Mouse (Mus musculus) left cerebral cortex, adult 8-10 months (tissue): ENCODE data around the gene Rspo1. TPM values are rescaled to one million over a fixed set of nuclear protein-coding genes. Genes with fewer than 3 reads are reported as not detected.

Source experiments
- DNase-seq, 2 experiments: peaks; one replicate each; pipeline ENCODE4 v3.0.0; 2022; ENCODE audit warnings: low spot score in 2 of 2
- total RNA-seq, 4 experiments: library from RNA; stranded (reverse); gene quantifications; 2 replicates each; pipeline ENCODE4 v1.2.4; 2022

The Rspo1 gene
- total RNA-seq, 4 experiments from 2014 or later: 14.0 to 18.9 (median 15.1) TPM

- peak in 1 of 2 experiments; percentile 29 for DNase-seq
These were observed 34.7 kb downstream of the Rspo1 start for GRCm38 (mm10) chr4:125020780-125021538.

- peak; percentile 84 to 88 for DNase-seq
These were observed 43.8 kb downstream of the Rspo1 start for GRCm38 (mm10) chr4:125029891-125030614.

- no peak for DNase-seq
These were observed 48.1 kb downstream of the Rspo1 start for GRCm38 (mm10) chr4:125034341-125034740.

- no peak for DNase-seq
These were observed 58.2 kb downstream of the Rspo1 start for GRCm38 (mm10) chr4:125044454-125044853.

- no peak for DNase-seq
These were observed 69.2 kb downstream of the Rspo1 start for GRCm38 (mm10) chr4:125055385-125055784.

- DNase-seq: no peak
These were observed 70.2 kb downstream of the Rspo1 start for GRCm38 (mm10) chr4:125056476-125056875.

- no peak for DNase-seq
These were observed 71.0 kb downstream of the Rspo1 start for GRCm38 (mm10) chr4:125057273-125057672.

- DNase-seq: no peak
These were observed 71.8 kb downstream of the Rspo1 start for GRCm38 (mm10) chr4:125058033-125058432.

Other genes starting within 250 kb of the Rspo1 start
- gene Inpp5b, start 244.6 kb upstream of the Rspo1 start, total RNA-seq: 10 to 100 TPM; 37.0 to 47.9 (median 44.4) TPM
- gene Mtf1, start 184.3 kb upstream of the Rspo1 start, total RNA-seq: 10 to 100 TPM; 22.0 to 29.3 (median 25.0) TPM
- gene Yrdc, start 135.8 kb upstream of the Rspo1 start, total RNA-seq: 10 to 100 TPM; 30.5 to 41.1 (median 38.8) TPM
- 10 to 100 TPM; 66.4 to 70.2 (median 67.8) TPM for gene 1110065P20Rik, start 135.2 kb upstream of the Rspo1 start, total RNA-seq
- 10 to 100 TPM; 53.2 to 61.4 (median 57.1) TPM for gene Maneal, start 124.3 kb upstream of the Rspo1 start, total RNA-seq
- 10 to 100 TPM; 36.6 to 40.5 (median 39.2) TPM for gene Epha10, start 105.5 kb upstream of the Rspo1 start, total RNA-seq
- gene 9930104L06Rik, start 49.4 kb upstream of the Rspo1 start, total RNA-seq: 10 to 100 TPM; 19.6 to 24.4 (median 21.4) TPM
- 1 to 10 TPM; 1.4 to 2.1 (median 1.7) TPM for gene Cdca8, start 47.1 kb upstream of the Rspo1 start, total RNA-seq
- gene Gnl2, start 30.2 kb downstream of the Rspo1 start, total RNA-seq: 10 to 100 TPM; 54.2 to 67.7 (median 64.1) TPM
- under 1 TPM; 0.38 to 0.77 (median 0.69) TPM for gene Dnali1, start 79.3 kb downstream of the Rspo1 start, total RNA-seq
- gene Snip1, start 80.2 kb downstream of the Rspo1 start, total RNA-seq: 10 to 100 TPM; 12.0 to 15.5 (median 13.5) TPM
- 100 to 1,000 TPM; 108 to 125 (median 110) TPM for gene Meaf6, start 98.7 kb downstream of the Rspo1 start, total RNA-seq
- gene Zc3h12a, start 141.4 kb downstream of the Rspo1 start, total RNA-seq: 1 to 10 TPM in 3 of 4 experiments, under 1 TPM in 1; 0.57 to 2.9 (median 1.5) TPM